Mouse (Mus musculus): ENCODE data around the gene Mpst. TPM values are rescaled to one million over a fixed set of nuclear protein-coding genes. Genes with fewer than 3 reads are reported as not detected.

The Mpst gene
- polyA plus RNA-seq, 2 experiments, result 1.8 to 53.8 TPM

DNA sequence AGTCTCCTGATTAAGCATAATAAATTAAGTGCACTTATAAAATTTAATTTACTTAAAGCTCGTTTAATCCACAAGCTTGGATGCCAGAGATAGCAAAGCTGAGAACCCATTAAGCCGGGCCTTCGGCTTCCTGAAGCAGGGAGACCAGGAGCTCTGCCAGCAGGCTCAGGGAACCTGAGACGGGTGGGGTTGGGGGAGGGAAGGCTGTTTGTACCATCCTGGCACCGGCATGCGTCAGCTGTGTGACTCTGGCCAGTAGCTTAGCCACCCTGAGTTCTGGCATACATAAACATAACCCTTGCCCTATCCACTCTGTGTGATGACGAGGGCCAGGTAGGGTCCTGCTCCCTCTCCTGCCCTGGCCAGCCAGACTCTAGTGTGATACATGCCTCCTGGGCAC is 49.8 kb downstream of the Mpst start:
- no peak for TF ChIP-seq POLR2A (IDR thresholded peaks at IDR 0.05; ENCODE audit: borderline replicate concordance, extremely low read depth, insufficient read depth, insufficient read length)
- 28% methylated on average over 7 of the region's 7 CpGs for WGBS
- no peaks in the 10 kb centered on the region for H3K4me1 ChIP-seq (ENCODE audit: control insufficient read depth, insufficient read depth, low read length)
- H3K36me3 ChIP-seq (ENCODE audit: control insufficient read depth, insufficient read depth, low read length), result no peaks in the 10 kb centered on the region
- no peaks in the 10 kb centered on the region for H3K9me3 ChIP-seq (ENCODE audit: control insufficient read depth, low read length)
- H3K4me3 ChIP-seq (replicated peaks; ENCODE audit: low read length), result no peak overlapping the region
- ATAC-seq (ENCODE audit: low FRiP score, low read depth) (no peak), DNase-seq (ENCODE audit: low spot score) (no peak)
- no peak overlapping the region for H3K27ac ChIP-seq (replicated peaks; ENCODE audit: low read depth, low read length)
- H3K9ac ChIP-seq (ENCODE audit: low read depth, low read length, severe bottlenecking), result no peak overlapping the region
- H3K27me3 ChIP-seq (ENCODE audit: control insufficient read depth, insufficient read depth, low read length), result no peaks in the 10 kb centered on the region
- H3K4me2 ChIP-seq (replicated peaks; ENCODE audit: low read depth, low read length, severe bottlenecking), result no peak overlapping the region

GRCm38 (mm10) chr15:78457193-78457592 is 51.0 kb downstream of the Mpst start:
- TF ChIP-seq POLR2A (IDR thresholded peaks at IDR 0.05; ENCODE audit: borderline replicate concordance, extremely low read depth, insufficient read depth, insufficient read length), result no peak
- H3K4me2 ChIP-seq (replicated peaks; ENCODE audit: low read depth, low read length, severe bottlenecking), result no peak overlapping the region
- H3K4me3 ChIP-seq (replicated peaks; ENCODE audit: low read length), result no peak overlapping the region
- no peaks in the 10 kb centered on the region for H3K36me3 ChIP-seq (ENCODE audit: control insufficient read depth, insufficient read depth, low read length)
- ATAC-seq (ENCODE audit: low FRiP score, low read depth), result no peak
- WGBS, result 73% methylated on average over 10 of the region's 10 CpGs
- H3K9ac ChIP-seq (ENCODE audit: low read depth, low read length, severe bottlenecking), result no peak overlapping the region
- no peak overlapping the region for H3K27ac ChIP-seq (replicated peaks; ENCODE audit: low read depth, low read length)
- no peaks in the 10 kb centered on the region for H3K9me3 ChIP-seq (ENCODE audit: control insufficient read depth, low read length)
- DNase-seq (ENCODE audit: low spot score), result no peak
- no peaks in the 10 kb centered on the region for H3K4me1 ChIP-seq (ENCODE audit: control insufficient read depth, insufficient read depth, low read length)
- H3K27me3 ChIP-seq (ENCODE audit: control insufficient read depth, insufficient read depth, low read length), result no peaks in the 10 kb centered on the region

DNA sequence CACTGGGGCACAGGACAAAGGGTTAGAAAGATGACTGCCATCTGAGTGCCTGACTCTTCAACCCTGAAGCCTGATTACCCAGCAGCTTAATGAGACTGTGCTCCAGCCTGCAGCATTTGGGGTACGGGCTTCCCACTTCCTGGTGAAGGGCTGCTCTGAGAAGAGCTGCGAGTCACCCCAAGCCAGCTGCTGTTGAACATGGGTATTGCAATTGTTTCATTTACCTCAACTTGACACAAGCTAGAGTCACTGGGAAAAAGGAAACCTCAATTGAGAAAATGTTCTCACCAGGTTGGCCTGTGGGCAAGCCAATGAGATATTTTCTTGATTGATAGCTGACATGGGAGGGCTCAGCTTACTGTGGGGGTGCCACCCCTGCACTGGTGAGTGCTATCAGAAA is 56.8 kb downstream of the Mpst start:
- Histone ChIP-seq H3K9me3 (ENCODE audit: control insufficient read depth, low read length) (no peaks in the 10 kb centered on the region), H3K4me2 (replicated peaks; ENCODE audit: low read depth, low read length, severe bottlenecking) (no peak overlapping the region), H3K4me3 (replicated peaks; ENCODE audit: low read length) (no peak overlapping the region), H3K27ac (replicated peaks; ENCODE audit: low read depth, low read length) (no peak overlapping the region), H3K36me3 (ENCODE audit: control insufficient read depth, insufficient read depth, low read length) (no peaks in the 10 kb centered on the region), H3K9ac (ENCODE audit: low read depth, low read length, severe bottlenecking) (no peak overlapping the region), H3K4me1 (ENCODE audit: control insufficient read depth, insufficient read depth, low read length) (no peaks in the 10 kb centered on the region), H3K27me3 (ENCODE audit: control insufficient read depth, insufficient read depth, low read length) (no peaks in the 10 kb centered on the region)
- TF ChIP-seq POLR2A (IDR thresholded peaks at IDR 0.05; ENCODE audit: borderline replicate concordance, extremely low read depth, insufficient read depth, insufficient read length), result no peak
- DNase-seq (ENCODE audit: low spot score) (no peak), ATAC-seq (ENCODE audit: low FRiP score, low read depth) (no peak)
- WGBS, result 50% methylated on average over 2 of the region's 2 CpGs

Other genes starting within 250 kb of the Mpst start
- gene Ift27, start 232.3 kb upstream of the Mpst start, polyA plus RNA-seq (2012; rRNA removed), result 44.4 and 45.3 TPM in 2 replicates
- 98.1 and 102 TPM in 2 replicates for gene Ift27, start 232.3 kb upstream of the Mpst start, polyA plus RNA-seq (2014; fragmentation: Nextera tagmentation; extraction: Ambion mirVana)
- gene Pvalb, start 200.0 kb upstream of the Mpst start, polyA plus RNA-seq (2012; rRNA removed), result 0.16 TPM in 1 of 2 replicates, not detected in the other
- 0.29 TPM in 1 of 2 replicates, not detected in the other for gene Pvalb, start 200.0 kb upstream of the Mpst start, polyA plus RNA-seq (2014; fragmentation: Nextera tagmentation; extraction: Ambion mirVana)
- 4.0 and 4.1 TPM in 2 replicates for gene Ncf4, start 161.6 kb upstream of the Mpst start, polyA plus RNA-seq (2012; rRNA removed)
- gene Ncf4, start 161.6 kb upstream of the Mpst start, polyA plus RNA-seq (2014; fragmentation: Nextera tagmentation; extraction: Ambion mirVana), result 5.4 and 5.6 TPM in 2 replicates
- gene Csf2rb2, start 100.7 kb upstream of the Mpst start, polyA plus RNA-seq (2012; rRNA removed), result 1.6 and 2.6 TPM in 2 replicates
- 0.59 and 0.88 TPM in 2 replicates for gene Csf2rb2, start 100.7 kb upstream of the Mpst start, polyA plus RNA-seq (2014; fragmentation: Nextera tagmentation; extraction: Ambion mirVana)
- 4.0 and 7.8 TPM in 2 replicates for gene Csf2rb, start 80.7 kb upstream of the Mpst start, polyA plus RNA-seq (2012; rRNA removed)
- gene Csf2rb, start 80.7 kb upstream of the Mpst start, polyA plus RNA-seq (2014; fragmentation: Nextera tagmentation; extraction: Ambion mirVana), result 4.3 and 4.6 TPM in 2 replicates
- gene Tex33, start 10.5 kb upstream of the Mpst start, polyA plus RNA-seq (2012; rRNA removed), result not detected in 2 replicates
- gene Tex33, start 10.5 kb upstream of the Mpst start, polyA plus RNA-seq (2014; fragmentation: Nextera tagmentation; extraction: Ambion mirVana), result not detected in 2 replicates
- 8.3 and 9.1 TPM in 2 replicates for gene Tst, start 509 bp upstream of the Mpst start, polyA plus RNA-seq (2012; rRNA removed)
- 12.4 and 12.8 TPM in 2 replicates for gene Tst, start 509 bp upstream of the Mpst start, polyA plus RNA-seq (2014; fragmentation: Nextera tagmentation; extraction: Ambion mirVana)
- gene Kctd17, start 22.1 kb downstream of the Mpst start, polyA plus RNA-seq (2012; rRNA removed), result 149 and 212 TPM in 2 replicates
- 47.9 and 49.3 TPM in 2 replicates for gene Kctd17, start 22.1 kb downstream of the Mpst start, polyA plus RNA-seq (2014; fragmentation: Nextera tagmentation; extraction: Ambion mirVana)
- gene Tmprss6, start 62.2 kb downstream of the Mpst start, polyA plus RNA-seq (2012; rRNA removed), result 0.05 and 0.08 TPM in 2 replicates
- 0.08 and 0.58 TPM in 2 replicates for gene Tmprss6, start 62.2 kb downstream of the Mpst start, polyA plus RNA-seq (2014; fragmentation: Nextera tagmentation; extraction: Ambion mirVana)
- 0.39 and 0.73 TPM in 2 replicates for gene Il2rb, start 88.9 kb downstream of the Mpst start, polyA plus RNA-seq (2012; rRNA removed)
- gene Il2rb, start 88.9 kb downstream of the Mpst start, polyA plus RNA-seq (2014; fragmentation: Nextera tagmentation; extraction: Ambion mirVana), result 0.15 and 0.33 TPM in 2 replicates
- 89.1 and 110 TPM in 2 replicates for gene C1qtnf6, start 125.0 kb downstream of the Mpst start, polyA plus RNA-seq (2012; rRNA removed)
- 59.6 and 60.1 TPM in 2 replicates for gene C1qtnf6, start 125.0 kb downstream of the Mpst start, polyA plus RNA-seq (2014; fragmentation: Nextera tagmentation; extraction: Ambion mirVana)
- gene Sstr3, start 138.3 kb downstream of the Mpst start, polyA plus RNA-seq (2012; rRNA removed), result 0.05 and 0.08 TPM in 2 replicates
- not detected in 2 replicates for gene Sstr3, start 138.3 kb downstream of the Mpst start, polyA plus RNA-seq (2014; fragmentation: Nextera tagmentation; extraction: Ambion mirVana)
- 15.9 and 21.9 TPM in 2 replicates for gene Rac2, start 166.4 kb downstream of the Mpst start, polyA plus RNA-seq (2012; rRNA removed)
- 34.2 and 38.2 TPM in 2 replicates for gene Rac2, start 166.4 kb downstream of the Mpst start, polyA plus RNA-seq (2014; fragmentation: Nextera tagmentation; extraction: Ambion mirVana)
- 9.0 and 11.4 TPM in 2 replicates for gene Cyth4, start 190.6 kb downstream of the Mpst start, polyA plus RNA-seq (2012; rRNA removed)
- 4.9 and 6.9 TPM in 2 replicates for gene Cyth4, start 190.6 kb downstream of the Mpst start, polyA plus RNA-seq (2014; fragmentation: Nextera tagmentation; extraction: Ambion mirVana)

All from limb, embryonic 14.5 days (tissue).